Mouse (Mus musculus) retina, postnatal 1 day (tissue): Measurements from ENCODE around the gene Tex37.

ENCODE experiments used
- DNase-seq: peaks from one replicate; pipeline ENCODE4 v3.0.0-alpha.2; 2012

The Tex37 gene

DNA sequence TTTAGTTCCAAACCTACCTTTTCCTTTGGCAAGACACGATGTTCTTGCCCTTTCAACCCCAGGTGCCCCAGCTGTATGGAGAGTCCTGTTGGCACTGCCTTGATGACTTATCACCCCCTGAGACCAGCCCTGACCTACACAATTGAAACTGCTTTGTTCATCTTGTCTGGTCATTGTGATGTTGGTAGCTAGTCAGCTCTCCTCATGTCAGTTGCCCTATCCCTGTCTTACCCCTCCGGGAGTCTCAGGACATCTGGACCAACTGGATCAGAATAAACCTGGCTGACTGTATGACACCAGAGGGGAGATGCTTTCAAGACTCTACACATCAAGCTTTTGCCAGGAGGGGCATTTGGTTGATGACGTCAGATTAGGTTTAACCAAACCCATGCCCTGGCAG is at the start of gene Tex37:
TSS of gene Tex37 (minus strand) at position 101 of the 400 bp plus-strand sequence.
- no peak for DNase-seq

DNA sequence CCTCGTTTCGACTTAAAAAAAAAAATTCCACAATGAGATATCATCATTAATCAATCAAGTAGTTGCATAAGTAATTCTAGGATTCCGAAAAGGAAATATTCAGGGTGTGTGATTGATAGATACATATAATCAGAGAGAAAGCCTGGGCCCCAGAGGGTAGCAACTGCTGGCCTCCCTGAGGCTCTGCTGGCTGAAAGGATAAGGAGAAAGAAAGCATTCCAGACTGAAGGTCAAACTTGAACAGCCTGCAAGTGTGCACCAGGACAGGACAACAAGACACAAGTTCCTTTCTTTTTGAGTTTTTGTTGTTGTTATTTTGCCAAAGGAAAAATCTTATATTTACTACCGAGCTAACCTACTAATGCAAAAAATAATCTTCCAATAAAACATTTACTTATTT is 49.6 kb upstream of the Tex37 start:
- DNase-seq, result no peak

DNA sequence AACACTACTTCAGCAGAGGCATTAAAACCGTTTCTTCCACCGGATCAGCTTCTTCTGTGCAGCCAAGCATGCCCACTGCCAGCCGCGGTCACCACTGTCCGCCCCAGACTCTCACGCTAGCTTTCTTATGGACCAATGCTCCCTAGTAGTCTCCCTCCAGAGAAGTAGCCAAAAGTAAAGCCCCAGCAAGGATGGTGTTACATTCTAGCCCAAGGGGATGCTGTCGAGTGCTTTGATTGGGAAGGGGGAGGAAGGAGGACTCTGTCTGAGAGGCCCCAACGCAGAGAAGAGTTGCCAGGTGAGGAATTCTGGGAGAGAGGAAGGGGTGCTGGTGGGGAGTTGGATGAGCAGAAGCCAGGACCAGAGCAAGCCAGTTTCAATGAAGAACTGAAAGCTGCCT is 48.7 kb upstream of the Tex37 start:
- DNase-seq, result peak; percentile 69

DNA sequence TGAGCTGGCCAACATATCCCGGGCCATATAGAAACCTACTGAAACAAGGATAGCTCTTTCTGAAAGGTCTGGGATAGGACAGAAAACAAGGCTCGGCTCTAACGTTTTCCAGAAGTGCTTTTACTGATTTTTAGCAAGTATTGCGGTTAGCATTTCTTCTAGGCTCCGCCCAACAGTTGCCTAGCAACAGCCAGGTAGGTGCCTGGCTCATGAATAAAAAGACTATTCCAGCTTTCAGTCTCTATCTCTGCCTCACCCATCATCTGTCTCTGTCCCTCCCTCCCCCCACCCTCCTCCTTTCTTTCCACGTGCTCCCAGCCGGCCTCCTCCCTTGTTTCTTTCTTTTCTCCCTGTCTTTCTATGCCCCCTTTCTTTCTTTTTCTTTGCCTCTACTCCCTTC is 47.0 kb upstream of the Tex37 start:
- DNase-seq, result no peak

DNA sequence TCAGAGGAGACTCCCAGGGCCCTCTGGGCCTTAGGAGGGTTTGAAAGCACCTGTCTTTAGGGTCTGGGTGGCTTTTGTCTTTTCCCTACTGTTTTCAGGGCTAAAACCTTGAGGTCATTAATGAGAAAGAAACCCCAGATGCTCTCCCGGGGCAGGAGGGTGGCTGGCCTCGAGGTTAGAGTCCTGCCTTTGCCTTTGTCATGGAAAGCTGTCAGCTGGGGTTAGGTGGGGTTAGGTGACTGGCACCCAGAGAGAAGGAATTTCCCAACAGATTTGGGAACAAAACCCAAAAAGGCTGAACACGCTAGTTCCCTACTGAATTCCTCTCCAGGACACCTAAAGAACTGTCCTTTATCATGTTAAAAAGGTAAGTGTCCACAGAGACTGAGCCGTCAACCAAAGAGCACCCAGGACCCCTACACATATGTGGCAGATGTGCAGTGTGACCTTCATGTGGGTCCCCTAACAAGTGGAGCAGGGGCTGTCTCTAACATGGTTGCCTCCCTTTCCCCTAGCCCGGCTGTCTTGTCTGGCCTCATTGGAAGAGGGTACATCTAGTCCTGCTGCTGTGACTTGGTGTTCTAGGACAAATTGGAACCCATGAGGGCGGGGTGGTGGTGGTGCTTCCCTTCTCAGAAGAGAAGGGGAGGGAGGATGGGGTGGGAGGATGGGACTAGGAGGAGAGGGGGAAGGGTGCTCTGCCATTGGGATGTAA is 45.5 kb upstream of the Tex37 start:
- no peak for DNase-seq

DNA sequence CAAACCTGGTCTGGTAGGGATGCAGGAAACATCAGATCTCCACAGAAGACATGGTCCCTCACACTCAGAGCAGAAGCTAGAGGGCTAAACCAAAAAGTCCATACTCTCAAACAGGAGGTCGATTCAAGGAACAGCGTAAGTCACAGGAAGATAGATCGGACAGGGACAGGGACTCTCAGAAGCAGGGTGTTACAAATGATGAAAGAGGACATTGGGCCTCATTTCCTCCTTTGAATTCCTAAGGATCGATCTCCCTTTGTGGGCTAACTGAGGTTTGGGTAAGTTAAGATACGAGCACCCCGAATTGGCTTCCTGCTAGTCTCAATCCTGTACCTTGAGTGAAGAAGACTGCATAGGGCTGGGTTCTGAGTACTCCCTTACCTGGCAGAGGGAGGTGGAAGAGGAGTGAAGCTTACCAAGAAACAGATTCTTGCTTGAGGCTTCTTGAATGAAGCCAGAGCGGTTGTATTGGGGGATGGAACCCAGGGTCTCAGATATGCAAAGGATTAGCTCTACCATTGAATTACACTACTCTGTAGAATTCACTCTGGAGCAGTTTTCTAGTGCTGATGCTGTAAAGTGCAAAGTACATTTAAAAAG is 38.7 kb upstream of the Tex37 start:
- no peak for DNase-seq

DNA sequence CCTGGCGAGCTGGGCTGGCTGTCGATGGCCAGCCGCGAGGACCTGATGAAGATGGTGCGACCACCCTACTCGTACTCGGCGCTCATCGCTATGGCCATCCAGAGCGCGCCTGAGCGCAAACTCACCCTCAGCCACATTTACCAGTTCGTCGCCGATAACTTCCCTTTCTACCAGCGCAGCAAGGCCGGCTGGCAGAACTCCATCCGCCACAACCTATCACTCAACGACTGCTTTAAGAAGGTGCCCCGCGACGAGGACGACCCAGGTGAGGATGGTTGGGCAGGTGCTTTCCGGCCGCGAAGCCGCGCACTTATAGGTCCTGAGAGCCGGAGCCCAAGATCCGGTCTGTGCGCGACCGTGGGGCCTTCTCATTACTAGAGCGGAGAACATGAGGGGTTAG is 38.2 kb upstream of the Tex37 start:
- peak; percentile 49 for DNase-seq

DNA sequence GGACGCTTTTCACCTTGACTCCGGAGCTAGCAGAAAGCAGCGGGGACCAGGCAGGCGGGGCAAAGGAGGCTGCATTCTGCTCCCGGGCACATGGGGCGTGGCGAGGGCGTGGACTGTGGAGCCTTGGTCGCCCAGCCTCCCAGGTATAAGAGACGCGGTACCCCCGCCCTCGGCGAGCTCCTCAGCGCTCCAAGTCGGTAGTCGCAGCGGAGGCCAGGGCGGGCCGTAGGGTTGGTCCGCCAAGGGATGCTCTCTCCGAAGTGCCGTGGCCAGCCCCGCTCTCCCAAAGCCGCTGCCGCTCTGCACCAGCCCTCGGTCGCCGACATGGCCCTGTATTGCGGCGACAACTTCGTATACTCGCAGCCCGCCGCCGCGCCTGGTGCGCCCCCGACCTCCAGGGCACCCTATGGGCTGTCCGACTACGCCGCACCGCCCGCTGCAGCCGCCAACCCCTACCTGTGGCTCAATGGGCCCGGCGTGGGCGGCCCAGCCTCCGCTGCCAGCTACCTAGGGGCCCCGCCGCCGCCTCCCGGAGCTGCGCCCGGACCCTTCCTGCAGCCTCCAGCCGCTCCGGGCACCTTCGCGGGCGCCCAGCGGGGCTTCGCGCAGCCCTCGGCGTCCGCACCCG is 37.7 kb upstream of the Tex37 start, which contains the start of gene Foxi3:
TSS of gene Foxi3 (plus strand) at position 247 of the 628 bp plus-strand sequence.
- DNase-seq, result peak; percentile 88

DNA sequence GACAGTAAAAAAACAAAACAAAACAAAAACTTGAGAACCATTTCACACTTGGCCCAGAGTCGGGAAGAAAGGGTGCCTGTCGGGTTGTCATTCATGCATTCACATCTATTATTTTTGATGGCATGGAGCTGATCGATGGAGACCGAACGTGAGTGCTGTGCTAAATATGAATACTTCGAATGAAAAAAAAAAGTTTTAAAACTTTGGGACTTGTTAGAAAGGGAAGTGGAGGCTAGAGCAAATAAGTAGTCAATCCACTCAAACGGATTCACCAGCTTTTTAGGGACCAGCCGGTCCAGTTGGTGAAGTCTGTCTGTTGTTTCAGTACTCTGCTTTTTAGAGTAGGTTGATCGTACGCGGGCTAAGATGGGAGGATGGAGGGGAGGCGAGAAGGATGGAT is 37.1 kb upstream of the Tex37 start:
- DNase-seq, result no peak

DNA sequence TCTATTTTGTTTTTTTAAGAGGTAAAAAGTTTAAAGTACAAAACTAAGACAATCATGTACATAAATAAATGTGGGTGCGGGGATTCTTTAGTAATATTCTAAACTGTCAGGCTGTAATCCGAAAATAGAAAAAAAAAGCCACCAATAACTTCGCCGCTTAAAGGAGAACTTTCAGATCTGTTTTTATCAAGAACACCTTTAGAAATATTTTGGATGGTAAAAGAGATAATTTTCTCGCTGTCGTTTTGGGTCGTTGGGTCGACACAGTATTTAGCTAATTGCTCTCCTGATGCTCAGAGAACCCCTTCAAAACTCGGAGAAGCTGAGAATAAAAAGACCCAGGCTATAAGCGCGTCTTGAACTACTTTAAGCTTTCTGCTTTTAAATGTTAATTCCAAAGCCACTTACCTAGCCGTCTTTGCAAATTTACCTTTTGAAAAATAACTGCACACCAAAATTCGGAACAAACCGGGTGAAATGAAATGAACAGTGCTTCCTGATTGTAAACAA is 36.6 kb upstream of the Tex37 start:
- no peak for DNase-seq

DNA sequence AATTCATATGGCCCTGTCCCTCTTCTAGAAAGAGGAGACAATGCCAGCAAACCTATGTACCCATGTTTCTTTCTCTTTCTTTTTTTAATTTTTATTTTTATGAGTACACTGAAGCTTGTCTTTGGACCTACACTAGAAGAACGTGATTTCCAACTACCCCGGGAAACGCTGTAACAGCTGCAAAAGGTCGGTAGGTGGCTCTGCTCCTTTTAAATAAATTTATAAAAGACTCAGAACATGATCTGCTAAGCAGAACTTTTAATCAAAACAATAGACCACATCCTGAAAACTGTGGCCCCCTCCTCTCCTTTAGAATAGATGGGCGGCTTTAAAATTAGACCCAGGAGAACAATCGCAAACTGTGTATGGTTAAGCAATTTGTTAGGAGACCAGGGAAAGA is 35.3 kb upstream of the Tex37 start:
- DNase-seq, result peak; percentile 66

DNA sequence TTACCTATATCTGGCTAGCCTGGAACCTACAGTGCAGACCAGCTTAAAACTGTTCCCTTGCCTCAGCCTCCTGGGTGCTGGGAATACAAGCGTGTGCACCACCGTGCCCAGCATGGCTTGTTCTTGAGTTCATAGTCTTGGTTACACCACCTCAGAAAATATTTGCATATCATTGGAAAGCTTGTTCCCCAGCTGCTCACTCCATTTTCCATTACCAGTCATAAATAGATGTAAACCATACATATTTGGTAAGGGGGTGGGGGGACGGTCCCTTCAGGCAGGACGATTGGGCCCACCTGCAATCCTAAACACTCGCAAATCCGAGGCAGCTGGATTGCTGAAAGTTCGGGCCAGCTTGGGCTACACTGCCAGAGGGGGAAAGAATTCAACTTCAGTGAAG is 34.5 kb upstream of the Tex37 start:
- no peak for DNase-seq

DNA sequence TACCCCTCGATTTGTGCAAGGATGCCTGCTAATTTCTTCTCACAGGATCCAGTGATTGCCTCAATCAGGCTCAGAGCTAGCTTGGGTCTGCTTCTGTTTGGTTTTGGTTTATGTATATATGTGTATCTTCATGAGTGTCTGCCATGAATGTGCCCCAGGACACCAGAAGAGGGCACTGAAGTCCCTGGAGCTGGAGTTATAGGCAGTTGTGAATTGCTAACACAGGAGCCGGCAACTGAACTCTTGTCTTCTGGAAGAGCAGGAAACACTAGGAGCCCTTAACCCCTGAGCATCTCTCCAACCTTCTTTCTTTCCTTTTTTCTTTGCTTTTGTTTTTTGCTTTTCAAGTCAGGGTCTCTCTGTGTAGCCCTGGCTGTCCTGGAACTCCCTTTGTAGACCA is 13.1 kb upstream of the Tex37 start:
- DNase-seq, result no peak

DNA sequence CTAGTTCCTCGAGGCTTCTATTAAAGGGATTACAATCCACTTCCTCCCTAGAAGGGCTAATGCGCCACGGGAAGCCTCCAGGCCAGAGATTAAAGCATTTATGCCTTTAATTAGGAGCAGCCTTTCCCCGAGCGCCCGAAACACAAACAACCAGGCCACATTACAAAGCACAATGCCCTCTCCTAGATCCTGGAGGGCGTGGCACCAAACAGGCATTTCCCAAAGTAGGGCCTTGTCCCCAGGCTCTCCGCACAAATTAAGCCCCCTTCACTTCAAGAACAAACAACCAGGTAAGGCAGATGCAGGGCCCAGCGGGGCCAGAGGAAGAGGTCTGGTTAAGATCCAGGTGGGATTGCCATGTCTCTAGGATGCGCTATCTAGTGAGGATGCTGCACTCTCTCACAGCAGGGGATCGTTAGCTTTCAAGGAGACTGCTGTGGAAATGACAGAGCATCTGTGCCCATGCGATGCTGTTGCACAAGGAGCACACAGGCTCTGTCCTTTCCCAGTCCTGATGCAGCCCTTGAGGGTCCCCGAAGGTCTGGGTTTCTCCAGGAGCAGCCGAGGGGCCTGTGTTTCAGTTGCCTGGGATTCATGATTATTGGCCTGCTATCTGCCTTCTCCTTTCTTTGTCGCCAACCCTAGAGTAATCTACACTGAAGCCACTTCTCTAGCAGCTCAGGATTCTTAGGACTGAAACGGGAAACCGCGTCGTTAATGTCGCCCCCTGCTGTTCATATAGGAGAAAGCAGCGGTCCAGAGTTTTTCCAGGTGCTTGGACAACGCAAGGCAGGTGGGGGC is 2.7 kb upstream of the Tex37 start:
- peak; percentile 88 for DNase-seq

DNA sequence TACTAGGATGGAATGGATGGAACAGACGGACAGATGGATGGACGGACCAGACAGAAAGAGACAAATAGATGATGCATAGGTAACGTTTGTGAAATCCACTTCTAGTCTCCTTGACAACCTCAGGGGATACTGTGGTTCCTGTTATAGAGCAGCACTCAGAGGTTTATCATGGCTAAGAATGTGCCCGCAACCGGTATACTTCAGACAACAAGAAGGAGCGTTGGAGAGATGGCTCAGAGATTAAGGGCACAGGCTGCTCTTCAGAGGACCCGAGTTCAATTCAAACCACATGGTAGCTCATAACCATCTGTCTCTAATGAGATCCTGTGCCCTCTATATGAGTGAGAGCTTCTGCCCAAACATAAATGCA is 6.3 kb downstream of the Tex37 start:
- no peak for DNase-seq

DNA sequence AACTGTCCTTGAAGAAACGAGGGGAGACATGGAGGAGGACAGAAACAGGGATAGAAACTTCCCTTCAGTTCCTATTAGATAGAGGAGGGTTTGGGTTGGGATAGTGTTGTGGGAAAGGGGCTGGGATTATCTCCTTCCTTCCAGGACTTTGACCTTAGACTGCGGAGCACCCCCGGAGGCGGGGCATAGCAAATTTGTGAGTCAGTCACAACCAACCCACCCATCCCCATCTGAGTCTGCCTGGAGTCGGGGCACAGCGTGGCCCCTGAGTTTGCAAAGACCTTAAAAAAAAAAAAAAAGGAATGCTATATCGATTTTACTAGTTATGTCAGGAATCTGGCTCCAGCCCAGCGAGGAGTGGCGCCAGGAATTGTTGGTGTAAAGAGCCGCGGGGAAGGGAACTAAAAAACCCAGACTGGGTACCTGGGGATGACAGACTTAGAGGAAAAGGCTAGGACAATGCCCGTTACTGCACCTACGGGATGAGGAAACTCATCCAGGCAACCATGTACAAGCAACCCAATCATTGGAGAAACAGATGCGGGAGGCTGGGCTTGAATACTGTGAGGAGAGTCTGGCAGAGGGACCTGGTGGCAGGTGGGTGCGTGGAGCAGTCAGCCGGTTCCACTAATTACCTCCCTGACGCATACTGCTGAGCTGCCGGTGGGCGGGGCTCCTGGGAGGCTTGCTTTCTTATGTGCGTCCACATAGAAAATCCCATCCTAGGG is 6.9 kb downstream of the Tex37 start:
- DNase-seq, result peak; percentile 34

DNA sequence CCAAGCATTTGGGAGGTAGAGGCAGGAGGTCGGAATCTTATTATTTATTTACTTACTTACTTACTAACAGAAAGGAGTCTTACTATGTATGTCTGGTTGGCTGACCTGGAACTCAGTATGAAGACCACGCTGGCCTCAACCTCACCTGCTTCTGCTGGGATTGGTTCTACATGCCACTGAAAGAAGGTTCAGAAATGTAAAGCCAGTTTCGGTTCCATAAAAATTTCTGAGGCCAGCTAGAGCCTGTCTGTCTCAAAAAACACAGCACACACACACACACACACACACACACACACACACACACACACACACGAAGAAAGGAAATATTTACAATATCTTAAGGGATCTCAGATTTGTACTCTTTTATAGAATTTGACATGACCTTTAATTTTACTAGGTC is 8.4 kb downstream of the Tex37 start:
- no peak for DNase-seq

DNA sequence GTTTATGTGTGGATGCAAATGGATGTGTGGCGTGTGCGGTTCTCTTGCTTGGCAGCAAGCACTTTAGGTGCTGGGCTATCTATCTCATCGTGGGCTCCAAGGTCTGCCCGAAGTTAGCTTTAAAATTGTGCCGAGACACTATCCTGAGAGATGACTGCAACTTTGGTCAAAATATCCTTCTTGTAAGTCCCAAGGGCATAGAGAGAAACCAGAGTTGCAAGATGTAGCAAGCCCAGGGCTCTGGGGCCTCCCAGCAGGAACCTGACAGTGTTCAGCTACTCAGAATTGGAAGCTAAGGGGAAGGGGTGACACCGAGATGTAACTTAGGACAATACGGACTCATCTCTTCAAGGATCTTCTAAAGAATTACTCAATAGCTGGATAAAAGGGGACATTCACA is 9.2 kb downstream of the Tex37 start:
- no peak for DNase-seq

DNA sequence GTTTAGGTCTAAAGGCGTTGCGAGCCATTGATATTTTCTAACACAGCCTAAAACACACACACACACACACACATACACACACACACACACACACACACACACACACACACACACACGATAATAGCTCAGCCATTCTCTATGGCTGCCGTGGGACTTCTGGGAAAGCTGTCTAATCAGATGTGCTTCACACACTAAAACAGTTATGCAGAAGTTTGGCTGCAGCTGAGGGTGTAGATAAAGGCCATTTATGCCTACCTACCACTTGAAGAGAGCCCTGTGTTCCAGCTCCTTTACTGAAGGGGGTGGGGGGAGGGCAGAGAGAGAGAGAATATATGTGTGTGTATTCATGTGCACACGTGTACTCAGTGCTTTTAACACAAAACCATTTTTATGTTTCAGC is 15.0 kb downstream of the Tex37 start:
- DNase-seq, result no peak

DNA sequence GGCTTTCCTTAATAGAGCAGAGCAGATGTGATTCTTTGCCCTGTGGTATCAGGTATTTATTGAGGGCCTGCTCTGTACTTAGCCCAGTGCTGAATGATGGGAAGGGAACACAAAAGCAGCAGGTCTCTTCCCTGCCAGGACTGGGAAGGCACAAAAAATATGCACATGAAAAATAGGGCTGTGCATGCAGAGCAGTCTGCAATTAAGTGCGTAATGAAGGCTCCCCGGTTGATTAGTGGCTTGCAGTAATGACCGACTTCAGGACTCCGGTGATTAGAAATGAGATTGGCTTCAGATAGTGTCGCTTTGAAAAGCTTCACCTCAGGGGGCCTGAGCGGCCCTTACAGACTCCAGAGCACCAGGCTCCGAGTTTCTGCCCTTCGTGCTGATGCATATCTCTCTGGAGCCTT is 19.1 kb downstream of the Tex37 start:
- no peak for DNase-seq

DNA sequence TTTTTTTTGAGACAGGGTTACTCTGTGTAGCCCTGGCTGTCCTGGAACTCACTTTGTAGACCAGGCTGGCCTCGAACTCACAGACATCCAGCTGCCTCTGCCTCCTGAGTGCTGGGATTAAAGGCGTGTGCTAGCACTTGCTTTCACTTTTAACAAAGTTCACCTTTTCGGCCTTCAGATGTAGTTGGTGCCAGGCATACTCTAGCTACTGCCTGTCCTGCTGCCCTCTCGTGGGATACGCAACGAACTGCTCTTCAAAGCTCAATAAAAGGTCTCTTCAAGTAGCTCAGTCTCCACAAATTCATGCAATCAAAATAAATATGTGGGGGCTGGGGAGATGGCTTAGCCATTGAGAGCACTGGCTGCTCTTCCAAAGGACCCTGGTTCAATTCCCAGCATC is 20.6 kb downstream of the Tex37 start:
- DNase-seq, result no peak

DNA sequence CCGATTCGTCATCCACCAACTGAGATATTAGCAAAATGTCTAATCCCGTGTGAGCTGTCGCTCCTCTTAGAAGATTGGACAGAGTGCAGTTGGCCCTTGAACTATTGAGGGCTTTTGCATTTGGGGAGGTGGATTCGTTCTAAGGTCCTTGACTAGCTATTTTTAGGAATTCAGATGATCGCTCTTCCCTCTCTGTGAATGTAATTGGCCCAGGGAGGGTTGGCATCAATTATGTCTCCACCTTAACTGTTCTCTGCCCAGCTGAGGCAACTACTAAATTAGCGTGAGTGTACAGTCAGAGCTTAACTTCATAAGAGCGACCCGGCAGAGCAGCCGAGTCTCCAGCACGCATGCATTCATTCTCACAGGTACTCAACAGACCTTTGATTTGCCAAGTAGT is 30.7 kb downstream of the Tex37 start:
- no peak for DNase-seq
